Mouse (Mus musculus): Measurements from ENCODE around the gene Ppp1r14b. TPM values are rescaled to one million over a fixed set of nuclear protein-coding genes. Genes with fewer than 3 reads are reported as not detected.

Ppp1r14b gene
- polyA plus RNA-seq, 1 experiment from 2014 or later = 165 TPM

GRCm38 (mm10) chr19:6936299-6936698 is 38.5 kb upstream of the Ppp1r14b start:
- Histone ChIP-seq H3K27me3 (replicated peaks) (peaks cover 48% of the 10 kb centered on the region), H3K9ac (no peak overlapping the region), H3K36me3 (no peaks in the 10 kb centered on the region), H3K4me2 (no peak overlapping the region), H3K9me3 (no peaks in the 10 kb centered on the region), H3K27ac (no peak overlapping the region), H3K4me1 (peaks cover 22% of the 10 kb centered on the region), H3K4me3 (replicated peaks) (no peak overlapping the region)
- ATAC-seq (ENCODE audit: insufficient read depth, low FRiP score, low read depth) = no peak
- 23% methylated on average over 3 of the region's 3 CpGs for WGBS

- H3K27me3 ChIP-seq (replicated peaks) = peaks cover 33% of the 10 kb centered on the region
- WGBS = 78% methylated on average over 16 of the region's 16 CpGs
- H3K9me3 ChIP-seq = no peaks in the 10 kb centered on the region
- H3K27ac ChIP-seq = no peak overlapping the region
- H3K4me3 ChIP-seq (replicated peaks) = no peak overlapping the region
- no peak for ATAC-seq (ENCODE audit: insufficient read depth, low FRiP score, low read depth)
- H3K4me1 ChIP-seq = peaks cover 26% of the 10 kb centered on the region
- no peak overlapping the region for H3K9ac ChIP-seq
- H3K4me2 ChIP-seq = no peak overlapping the region
- no peaks in the 10 kb centered on the region for H3K36me3 ChIP-seq
Measured at GRCm38 (mm10) chr19:6937541-6938465, 37.0 kb upstream of the Ppp1r14b start.

DNA sequence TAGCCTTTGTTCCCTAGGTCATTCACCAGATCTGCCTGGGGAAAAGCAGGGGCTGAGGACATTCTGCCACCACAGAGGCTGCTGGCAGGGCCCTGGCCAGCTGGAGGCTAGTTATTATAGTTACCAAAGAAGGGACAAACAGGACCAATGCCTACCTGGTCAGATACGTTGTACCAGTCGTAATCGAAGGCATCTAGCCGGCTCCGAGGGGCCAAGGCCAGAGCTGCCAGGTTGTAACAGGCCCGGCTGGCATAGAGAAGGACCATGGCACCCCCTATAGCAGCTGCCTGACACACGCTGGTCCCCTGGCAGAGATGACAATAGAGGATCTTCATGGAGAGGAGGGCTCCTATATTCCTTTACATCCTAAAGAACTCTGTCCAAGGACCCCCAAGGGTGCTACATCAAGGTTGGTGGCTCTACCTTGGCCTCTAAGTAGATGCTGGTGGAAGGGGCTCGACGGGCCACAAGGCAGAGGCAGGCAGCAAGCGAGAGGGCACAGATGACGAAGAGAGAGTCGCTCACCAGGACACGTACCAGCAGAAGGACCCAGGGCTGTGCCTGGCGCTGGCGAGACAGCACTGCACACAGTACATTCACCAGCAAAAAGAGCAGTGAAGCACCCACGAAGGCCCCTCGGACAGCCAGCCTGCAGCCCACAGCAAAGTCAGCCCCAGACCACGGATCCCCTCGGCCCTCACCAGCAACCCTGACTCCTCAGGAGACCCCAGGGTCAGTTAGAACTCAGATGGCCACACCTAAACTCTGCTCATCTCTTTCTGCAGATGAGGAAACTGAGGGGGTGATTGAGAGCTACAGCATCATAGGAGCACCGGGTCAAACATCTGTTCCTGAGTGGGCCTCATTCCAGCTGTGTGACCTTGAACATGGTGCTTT is 35.4 kb upstream of the Ppp1r14b start:
- Histone ChIP-seq H3K27ac (no peak overlapping the region), H3K27me3 (replicated peaks) (peaks cover 18% of the 10 kb centered on the region), H3K4me1 (peaks cover 25% of the 10 kb centered on the region), H3K36me3 (no peaks in the 10 kb centered on the region), H3K9ac (no peak overlapping the region), H3K9me3 (no peaks in the 10 kb centered on the region), H3K4me2 (no peak overlapping the region), H3K4me3 (replicated peaks) (no peak overlapping the region)
- WGBS = 85% methylated on average over 20 of the region's 20 CpGs
- ATAC-seq (ENCODE audit: insufficient read depth, low FRiP score, low read depth) = no peak

- peaks cover 24% of the 10 kb centered on the region for H3K4me1 ChIP-seq
- peak overlapping the region; percentile 72 for H3K4me3 ChIP-seq (replicated peaks)
- ATAC-seq (ENCODE audit: insufficient read depth, low FRiP score, low read depth) = no peak
- H3K27me3 ChIP-seq (replicated peaks) = 0 out of 2 replicates have a peak, but pooled peaks cover 6% of the 10 kb centered on the region
- peak overlapping the region; percentile 98 for H3K27ac ChIP-seq
- H3K4me2 ChIP-seq = peak overlapping the region; percentile 98
- WGBS = 19% methylated on average over 29 of the region's 29 CpGs
- no peaks in the 10 kb centered on the region for H3K9me3 ChIP-seq
- H3K36me3 ChIP-seq = no peaks in the 10 kb centered on the region
- H3K9ac ChIP-seq = peak overlapping the region; percentile 88
Measured at GRCm38 (mm10) chr19:6940396-6941351, 34.1 kb upstream of the Ppp1r14b start.

DNA sequence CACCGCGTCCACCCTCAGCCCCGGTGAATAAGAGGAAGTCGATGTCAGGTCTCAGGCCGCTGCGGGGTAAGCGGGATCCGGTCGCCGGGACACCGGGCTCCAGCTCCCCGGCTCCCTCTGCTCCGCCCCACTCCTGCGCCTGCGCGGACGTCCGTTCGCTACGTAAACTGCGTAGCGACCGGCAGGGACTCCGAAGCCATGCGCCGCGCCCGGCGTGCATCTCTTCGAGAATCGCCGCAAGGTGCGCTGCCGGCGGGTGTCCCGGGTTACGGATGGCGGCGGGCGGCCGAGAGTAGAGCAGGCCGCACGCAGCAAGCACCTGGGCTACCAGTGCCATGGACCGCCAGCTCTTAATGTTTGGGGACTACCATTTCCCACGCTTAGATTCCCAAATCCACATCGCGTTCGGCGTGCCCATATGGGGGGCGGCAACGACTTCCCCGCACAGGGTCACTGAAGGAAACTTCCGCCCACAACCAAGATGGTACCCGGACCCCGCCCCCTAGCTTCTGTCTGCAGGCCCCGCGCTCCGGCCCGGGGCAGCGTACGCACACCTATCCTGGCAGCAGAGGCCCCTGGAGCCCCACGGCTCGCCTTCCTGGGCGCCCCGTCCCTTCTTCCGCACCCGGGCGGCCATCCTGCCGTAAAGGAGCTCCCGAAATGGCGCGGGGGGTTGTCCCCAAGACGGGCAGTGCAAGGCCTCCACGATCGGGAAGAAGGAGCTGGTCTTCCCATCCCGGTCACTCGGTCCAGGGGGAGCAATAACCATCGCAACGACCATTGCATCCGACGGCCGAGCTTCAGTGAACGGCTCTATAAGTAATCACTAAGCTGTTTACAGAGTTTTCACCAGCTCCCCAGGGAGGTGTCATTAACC is 33.2 kb upstream of the Ppp1r14b start, which contains the start of gene Bad:
Bad (plus strand) TSS at position 490 of the 877 bp plus-strand sequence.
- H3K9ac ChIP-seq = peak within 1 kb of the TSS; percentile 88
- peak within 1 kb of the TSS; percentile 98 for H3K27ac ChIP-seq
- no peaks in the 10 kb centered on the region for H3K9me3 ChIP-seq
- WGBS = 0% methylated on average over 83 of the region's 83 CpGs
- peaks cover 24% of the 10 kb centered on the region for H3K4me1 ChIP-seq
- no peaks in the 10 kb centered on the region for H3K36me3 ChIP-seq
- peak; percentile 73 for ATAC-seq (ENCODE audit: insufficient read depth, low FRiP score, low read depth)
- H3K4me2 ChIP-seq = peak within 1 kb of the TSS; percentile 98
- peak within 1 kb of the TSS; percentile 72 for H3K4me3 ChIP-seq (replicated peaks)
- no peaks in the 10 kb centered on the region for H3K27me3 ChIP-seq (replicated peaks)

- Histone ChIP-seq H3K4me2 (peak within 1 kb of the TSS; percentile 98), H3K27me3 (replicated peaks) (no peaks in the 10 kb centered on the region), H3K36me3 (no peaks in the 10 kb centered on the region), H3K4me3 (replicated peaks) (peak within 1 kb of the TSS; percentile 72), H3K4me1 (peaks cover 26% of the 10 kb centered on the region), H3K27ac (peak within 1 kb of the TSS; percentile 98), H3K9me3 (no peaks in the 10 kb centered on the region), H3K9ac (peak within 1 kb of the TSS; percentile 88)
- under 1% methylated on average over 27 of the region's 27 CpGs for WGBS
- peak; percentile 91 for ATAC-seq (ENCODE audit: insufficient read depth, low FRiP score, low read depth)
Measured at GRCm38 (mm10) chr19:6942249-6942691, 32.5 kb upstream of the Ppp1r14b start, which contains the start of gene Gpr137. Gene Gpr137, minus strand, starts transcription at chr19:6942480.

GRCm38 (mm10) chr19:6942764-6943163 is 32.0 kb upstream of the Ppp1r14b start:
- 22% methylated on average over 5 of the region's 5 CpGs for WGBS
- no peaks in the 10 kb centered on the region for H3K36me3 ChIP-seq
- peak overlapping the region; percentile 81 for H3K9ac ChIP-seq
- H3K4me1 ChIP-seq = peaks cover 27% of the 10 kb centered on the region
- H3K4me3 ChIP-seq (replicated peaks) = peak overlapping the region; percentile 72
- peak; percentile 0; the same call in 1 of the 2 replicates for ATAC-seq (ENCODE audit: insufficient read depth, low FRiP score, low read depth)
- H3K27me3 ChIP-seq (replicated peaks) = no peaks in the 10 kb centered on the region
- peak overlapping the region; percentile 98 for H3K4me2 ChIP-seq
- H3K9me3 ChIP-seq = no peaks in the 10 kb centered on the region
- H3K27ac ChIP-seq = peak overlapping the region; percentile 98

DNA sequence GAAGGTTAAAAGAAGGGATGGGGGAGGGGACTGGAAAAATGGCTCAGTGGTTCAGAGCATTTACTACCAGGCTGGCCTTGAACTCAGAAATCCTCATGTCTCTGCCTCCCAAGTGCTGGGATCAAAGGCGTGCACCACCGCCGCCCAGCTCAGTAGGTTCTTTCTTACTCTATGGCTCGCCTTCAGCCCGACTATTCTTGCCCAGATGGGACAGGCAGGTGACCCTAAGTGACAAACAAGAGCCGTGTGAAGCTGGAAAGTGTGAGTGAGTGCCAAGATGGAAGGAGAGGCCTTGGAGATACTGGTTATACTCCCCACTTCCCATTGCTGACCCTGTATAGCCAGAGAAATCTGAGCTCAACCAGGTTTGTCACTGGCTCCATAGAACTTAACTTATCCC is 31.1 kb upstream of the Ppp1r14b start:
- Histone ChIP-seq H3K4me2 (no peak overlapping the region), H3K27me3 (replicated peaks) (no peaks in the 10 kb centered on the region), H3K4me1 (peaks cover 27% of the 10 kb centered on the region), H3K27ac (no peak overlapping the region), H3K36me3 (no peaks in the 10 kb centered on the region), H3K9ac (no peak overlapping the region), H3K9me3 (no peaks in the 10 kb centered on the region), H3K4me3 (replicated peaks) (no peak overlapping the region)
- 94% methylated on average over 6 of the region's 6 CpGs for WGBS
- ATAC-seq (ENCODE audit: insufficient read depth, low FRiP score, low read depth) = no peak

DNA sequence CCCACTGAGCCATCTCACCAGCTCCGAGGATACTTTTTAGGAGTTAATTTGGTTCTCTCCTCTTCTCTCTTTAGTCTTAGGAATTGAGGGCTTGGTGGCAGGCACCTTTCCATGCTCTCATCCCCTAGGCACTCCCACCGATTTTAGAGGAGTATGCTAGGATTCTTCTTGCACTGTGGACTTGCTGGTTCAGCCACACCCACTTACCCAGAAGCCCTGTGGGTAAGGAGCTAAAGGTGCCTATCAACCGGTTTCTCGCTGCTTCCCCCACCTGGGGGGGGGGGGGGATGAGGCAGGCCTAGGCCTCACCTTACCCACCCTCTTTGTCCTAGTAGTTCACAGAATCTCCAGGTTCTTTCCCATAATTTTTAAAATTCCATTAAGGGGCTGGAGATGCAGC is 27.0 kb upstream of the Ppp1r14b start:
- no peak overlapping the region for H3K9ac ChIP-seq
- no peaks in the 10 kb centered on the region for H3K27me3 ChIP-seq (replicated peaks)
- no peak overlapping the region for H3K4me2 ChIP-seq
- no peaks in the 10 kb centered on the region for H3K9me3 ChIP-seq
- H3K4me3 ChIP-seq (replicated peaks) = no peak overlapping the region
- 54% methylated on average over 4 of the region's 4 CpGs for WGBS
- no peak overlapping the region for H3K27ac ChIP-seq
- no peaks in the 10 kb centered on the region for H3K36me3 ChIP-seq
- no peak for ATAC-seq (ENCODE audit: insufficient read depth, low FRiP score, low read depth)
- peaks cover 20% of the 10 kb centered on the region for H3K4me1 ChIP-seq

- peaks cover 20% of the 10 kb centered on the region for H3K4me1 ChIP-seq
- no peak for ATAC-seq (ENCODE audit: insufficient read depth, low FRiP score, low read depth)
Measured at GRCm38 (mm10) chr19:6948186-6948585, 26.6 kb upstream of the Ppp1r14b start.

More at GRCm38 (mm10) chr19:6948186-6948585, 26.6 kb upstream of the Ppp1r14b start:
- no peaks in the 10 kb centered on the region for H3K9me3 ChIP-seq
- WGBS = 84% methylated on average over 4 of the region's 4 CpGs
- no peak overlapping the region for H3K4me2 ChIP-seq
- H3K36me3 ChIP-seq = no peaks in the 10 kb centered on the region
- no peak overlapping the region for H3K9ac ChIP-seq
- no peak overlapping the region for H3K27ac ChIP-seq
- no peaks in the 10 kb centered on the region for H3K27me3 ChIP-seq (replicated peaks)
- no peak overlapping the region for H3K4me3 ChIP-seq (replicated peaks)

Data from stomach, embryonic 15.5 days (tissue).